Mouse (Mus musculus) MEL (cell line): ENCODE measurements around the gene Glrp1. TPM values are rescaled to one million over a fixed set of nuclear protein-coding genes. Genes with fewer than 3 reads are reported as not detected.

Experiments
- DNase-seq: peaks from one replicate; pipeline ENCODE4 v3.0.0; 2011; ENCODE audit warnings: low read depth, low spot score
- H3K27ac ChIP-seq: 2 replicates; pipeline ENCODE4 v1.5.1; 2012; ENCODE audit warnings: low read depth, mild to moderate bottlenecking, control low read depth, low read length, moderate library complexity; ENCODE audit not compliant: control insufficient read depth
- H3K27me3 ChIP-seq, 2 experiments: fragments of 150-350 bp in 1 of 2; sonication (generic) in 1 of 2; 2 replicates each; pipeline ENCODE4 v1.6.1; 2012; ENCODE audit warnings: low read length in 2 of 2, mild to moderate bottlenecking in 2 of 2, improper control_type of control experiment in 1 of 2, moderate library complexity in 1 of 2; ENCODE audit not compliant: insufficient read depth in 2 of 2, control insufficient read depth in 1 of 2
- H3K36me3 ChIP-seq, 2 experiments: 2 replicates each; pipeline ENCODE4 v1.6.1; 2012 to 2014; ENCODE audit warnings: low read length in 2 of 2, improper control_type of control experiment in 1 of 2, inconsistent platforms in 1 of 2, mild to moderate bottlenecking in 1 of 2; ENCODE audit not compliant: insufficient read depth in 2 of 2, control insufficient read depth in 1 of 2
- H3K4me1 ChIP-seq, 2 experiments: fragments of 150-350 bp in 1 of 2; sonication (generic) in 1 of 2; 2 replicates each; pipeline ENCODE4 v1.6.1; 2012; ENCODE audit warnings: low read length in 2 of 2, improper control_type of control experiment in 1 of 2, mild to moderate bottlenecking in 1 of 2; ENCODE audit not compliant: insufficient read depth in 2 of 2, control insufficient read depth in 1 of 2
- H3K4me3 ChIP-seq, 2 experiments: fragments of 150-350 bp in 1 of 2; sonication (generic) in 1 of 2; 2 replicates each; pipeline ENCODE4 v1.5.1; 2012; ENCODE audit warnings: low read depth in 2 of 2, low read length in 2 of 2, mild to moderate bottlenecking in 2 of 2, moderate library complexity in 2 of 2, control low read depth in 1 of 2, improper control_type of control experiment in 1 of 2; ENCODE audit not compliant: control insufficient read depth in 1 of 2, insufficient read depth in 1 of 2
- H3K79me2 ChIP-seq: 2 replicates; pipeline ENCODE4 v1.6.1; 2012; ENCODE audit warnings: mild to moderate bottlenecking, low read length, moderate library complexity; ENCODE audit not compliant: control insufficient read depth, poor library complexity, insufficient read depth
- H3K9ac ChIP-seq: 2 replicates; pipeline ENCODE4 v1.6.1; 2012; ENCODE audit warnings: low read depth, mild to moderate bottlenecking, control low read depth, low read length, moderate library complexity; ENCODE audit not compliant: control insufficient read depth, poor library complexity, severe bottlenecking
- H3K9me3 ChIP-seq: fragments of 150-350 bp; sonication (generic); replicated peaks from 2 replicates; pipeline ENCODE4 v1.6.1; 2012; ENCODE audit warnings: mild to moderate bottlenecking, low read length, improper control_type of control experiment, moderate library complexity; ENCODE audit not compliant: insufficient read depth
- BHLHE40 ChIP-seq: IDR thresholded peaks from 2 replicates; pipeline ENCODE4 v1.6.1; 2012; ENCODE audit warnings: low read depth, mild to moderate bottlenecking, inconsistent platforms, low read length, improper control_type of control experiment, borderline replicate concordance
- CHD1 ChIP-seq: IDR thresholded peaks from 2 replicates; pipeline ENCODE4 v1.6.1; 2012; ENCODE audit warnings: low read depth, mild to moderate bottlenecking, inconsistent platforms, low read length, improper control_type of control experiment
- CHD2 ChIP-seq: IDR thresholded peaks from 2 replicates; pipeline ENCODE4 v1.6.1; 2011; ENCODE audit warnings: low read length, improper control_type of control experiment
- CTCF ChIP-seq, 3 experiments: IDR thresholded peaks in 2 of 3; conservative IDR thresholded peaks in 1 of 3; 2 replicates each; pipeline ENCODE4 v1.5.1; 2011 to 2012; ENCODE audit warnings: low read length in 3 of 3, low read depth in 2 of 3, mild to moderate bottlenecking in 2 of 3, improper control_type of control experiment in 1 of 3, inconsistent platforms in 1 of 3, mixed read lengths in 1 of 3, moderate library complexity in 1 of 3; ENCODE audit not compliant: control insufficient read depth in 1 of 3, insufficient read depth in 1 of 3, poor library complexity in 1 of 3, severe bottlenecking in 1 of 3
- E2F4 ChIP-seq: IDR thresholded peaks from 2 replicates; pipeline ENCODE4 v1.6.1; 2011; ENCODE audit warnings: low read depth, low read length, improper control_type of control experiment, borderline replicate concordance
- ELF1 ChIP-seq: IDR thresholded peaks from 2 replicates; pipeline ENCODE4 v1.6.1; 2014; ENCODE audit warnings: low read depth, mild to moderate bottlenecking, inconsistent platforms, low read length, improper control_type of control experiment, moderate library complexity
- EP300 ChIP-seq, 2 experiments: IDR thresholded peaks; 2 replicates each; pipeline ENCODE4 v1.6.1; 2011; ENCODE audit warnings: improper control_type of control experiment in 2 of 2, low read length in 2 of 2, low read depth in 1 of 2, mild to moderate bottlenecking in 1 of 2
- ETS1 ChIP-seq: IDR thresholded peaks from 2 replicates; pipeline ENCODE4 v1.6.1; 2012; ENCODE audit warnings: low read depth, mild to moderate bottlenecking, inconsistent platforms, low read length, improper control_type of control experiment, moderate library complexity
- GATA1 ChIP-seq: IDR thresholded peaks from 2 replicates; pipeline ENCODE4 v1.6.1; 2011; ENCODE audit warnings: low read depth, low read length, improper control_type of control experiment
- JUND ChIP-seq: IDR thresholded peaks from 2 replicates; pipeline ENCODE4 v1.6.1; 2011; ENCODE audit warnings: low read depth, mild to moderate bottlenecking, improper control_type of control experiment, low read length
- KAT2A ChIP-seq: conservative IDR thresholded peaks from 2 replicates; pipeline ENCODE4 v1.6.1; 2012; ENCODE audit warnings: low read depth, low read length, improper control_type of control experiment, inconsistent platforms
- MAFK ChIP-seq: IDR thresholded peaks from 2 replicates; pipeline ENCODE4 v1.6.1; 2011; ENCODE audit warnings: low read depth, mild to moderate bottlenecking, low read length, improper control_type of control experiment, borderline replicate concordance
- MAX ChIP-seq: IDR thresholded peaks from 2 replicates; pipeline ENCODE4 v1.6.1; 2011; ENCODE audit warnings: low read length, improper control_type of control experiment
- MAZ ChIP-seq: IDR thresholded peaks from 2 replicates; pipeline ENCODE4 v1.6.1; 2012; ENCODE audit warnings: low read depth, mild to moderate bottlenecking, inconsistent platforms, low read length, improper control_type of control experiment
- MEF2A ChIP-seq: IDR thresholded peaks from 2 replicates; pipeline ENCODE4 v1.6.1; 2014; ENCODE audit warnings: low read depth, mild to moderate bottlenecking, inconsistent platforms, low read length, improper control_type of control experiment; ENCODE audit not compliant: poor library complexity, insufficient replicate concordance, severe bottlenecking; ENCODE audit errors: extremely low read depth
- MXI1 ChIP-seq: IDR thresholded peaks from 2 replicates; pipeline ENCODE4 v1.6.1; 2011; ENCODE audit warnings: mild to moderate bottlenecking, low read depth, low read length, improper control_type of control experiment
- MYB ChIP-seq: IDR thresholded peaks from 2 replicates; pipeline ENCODE4 v1.6.1; 2011; ENCODE audit warnings: mild to moderate bottlenecking, low read depth, low read length, improper control_type of control experiment
- MYC ChIP-seq: IDR thresholded peaks from 2 replicates; pipeline ENCODE4 v1.6.1; 2011; ENCODE audit warnings: low read depth, mild to moderate bottlenecking, low read length, improper control_type of control experiment, moderate library complexity
- NELFE ChIP-seq: IDR thresholded peaks from 2 replicates; pipeline ENCODE4 v1.6.1; 2011; ENCODE audit warnings: low read depth, low read length, improper control_type of control experiment
- NRF1 ChIP-seq: IDR thresholded peaks from 2 replicates; pipeline ENCODE4 v1.6.1; 2014; ENCODE audit warnings: low read depth, mild to moderate bottlenecking, inconsistent platforms, low read length, improper control_type of control experiment, moderate library complexity; ENCODE audit not compliant: poor library complexity, insufficient read depth, severe bottlenecking
- POLR2A ChIP-seq, 2 experiments: IDR thresholded peaks; 2 replicates each; pipeline ENCODE4 v1.6.1; 2011 to 2012; ENCODE audit warnings: low read length in 2 of 2, mild to moderate bottlenecking in 2 of 2, control low read depth in 1 of 2, improper control_type of control experiment in 1 of 2, low read depth in 1 of 2, moderate library complexity in 1 of 2; ENCODE audit not compliant: control insufficient read depth in 1 of 2, insufficient read depth in 1 of 2, poor library complexity in 1 of 2
- POLR2AphosphoS2 ChIP-seq: IDR thresholded peaks from 2 replicates; pipeline ENCODE4 v1.6.1; 2011; ENCODE audit warnings: low read length, improper control_type of control experiment
- POLR2AphosphoS5 ChIP-seq: IDR thresholded peaks from 2 replicates; pipeline ENCODE4 v1.6.1; 2012; ENCODE audit warnings: low read depth, borderline replicate concordance, mild to moderate bottlenecking, inconsistent platforms, low read length, moderate library complexity, mixed read lengths
- RAD21 ChIP-seq: IDR thresholded peaks from 2 replicates; pipeline ENCODE4 v1.6.1; 2011; ENCODE audit warnings: mild to moderate bottlenecking, low read depth, low read length, improper control_type of control experiment
- RCOR1 ChIP-seq: IDR thresholded peaks from 2 replicates; pipeline ENCODE4 v1.6.1; 2012; ENCODE audit warnings: low read depth, mild to moderate bottlenecking, inconsistent platforms, low read length, improper control_type of control experiment
- SIN3A ChIP-seq: IDR thresholded peaks from 2 replicates; pipeline ENCODE4 v1.6.1; 2012; ENCODE audit warnings: low read length, improper control_type of control experiment, inconsistent platforms
- SMC3 ChIP-seq: IDR thresholded peaks from 2 replicates; pipeline ENCODE4 v1.6.1; 2011; ENCODE audit warnings: low read depth, low read length, improper control_type of control experiment
- TAL1 ChIP-seq: IDR thresholded peaks from 2 replicates; pipeline ENCODE4 v1.6.1; 2012; ENCODE audit warnings: mild to moderate bottlenecking, inconsistent platforms, low read length, moderate library complexity, mixed read lengths
- TBP ChIP-seq: IDR thresholded peaks from 2 replicates; pipeline ENCODE4 v1.8.0; 2011; ENCODE audit warnings: low read depth, low read length, improper control_type of control experiment
- TCF12 ChIP-seq: IDR thresholded peaks from 2 replicates; pipeline ENCODE4 v1.6.1; 2014; ENCODE audit warnings: low read depth, mild to moderate bottlenecking, inconsistent platforms, low read length, improper control_type of control experiment, moderate library complexity
- UBTF ChIP-seq: IDR thresholded peaks from 2 replicates; pipeline ENCODE4 v1.6.1; 2012; ENCODE audit warnings: low read depth, mild to moderate bottlenecking, inconsistent platforms, low read length, improper control_type of control experiment, moderate library complexity, borderline replicate concordance; ENCODE audit not compliant: insufficient read depth
- USF1 ChIP-seq: IDR thresholded peaks from 2 replicates; pipeline ENCODE4 v1.6.1; 2014; ENCODE audit warnings: low read depth, mild to moderate bottlenecking, inconsistent platforms, low read length, improper control_type of control experiment, moderate library complexity
- USF2 ChIP-seq, 2 experiments: IDR thresholded peaks; 2 replicates each; pipeline ENCODE4 v1.6.1; 2011 to 2012; ENCODE audit warnings: improper control_type of control experiment in 2 of 2, low read length in 2 of 2, borderline replicate concordance in 1 of 2, inconsistent platforms in 1 of 2, low read depth in 1 of 2, mild to moderate bottlenecking in 1 of 2; ENCODE audit not compliant: insufficient read depth in 1 of 2
- ZKSCAN1 ChIP-seq: IDR thresholded peaks from 2 replicates; pipeline ENCODE4 v1.6.1; 2012; ENCODE audit warnings: low read depth, mild to moderate bottlenecking, inconsistent platforms, low read length, improper control_type of control experiment, moderate library complexity
- ZMIZ1 ChIP-seq: IDR thresholded peaks from 2 replicates; pipeline ENCODE4 v1.6.1; 2012; ENCODE audit warnings: low read depth, mild to moderate bottlenecking, inconsistent platforms, low read length, improper control_type of control experiment, moderate library complexity
- ZNF384 ChIP-seq: IDR thresholded peaks from 2 replicates; pipeline ENCODE4 v1.6.1; 2012; ENCODE audit warnings: low read depth, mild to moderate bottlenecking, inconsistent platforms, low read length, improper control_type of control experiment
- polyA plus RNA-seq, 2 experiments: library from polyadenylated mRNA; stranded (reverse) in 1 of 2; unstranded in 1 of 2; fragments of >175 nt in 1 of 2; fragments of >200 nt in 1 of 2; gene quantifications; 2 replicates each; pipeline versions ENCODE4 v1.2.1 to v1.2.4; 2012; ENCODE audit warnings: low replicate concordance in 2 of 2, low read depth in 1 of 2; ENCODE audit not compliant: insufficient read length in 2 of 2, insufficient read depth in 1 of 2, missing spikeins in 1 of 2
- total RNA-seq: library from RNA; depleted of rRNA; stranded (reverse); fragments of 300-350 nt; gene quantifications from 2 replicates; pipeline ENCODE4 v1.2.3, GENCODE M21; 2012

Gene Glrp1
- total and polyA plus RNA-seq, 3 experiments: not detected

DNA sequence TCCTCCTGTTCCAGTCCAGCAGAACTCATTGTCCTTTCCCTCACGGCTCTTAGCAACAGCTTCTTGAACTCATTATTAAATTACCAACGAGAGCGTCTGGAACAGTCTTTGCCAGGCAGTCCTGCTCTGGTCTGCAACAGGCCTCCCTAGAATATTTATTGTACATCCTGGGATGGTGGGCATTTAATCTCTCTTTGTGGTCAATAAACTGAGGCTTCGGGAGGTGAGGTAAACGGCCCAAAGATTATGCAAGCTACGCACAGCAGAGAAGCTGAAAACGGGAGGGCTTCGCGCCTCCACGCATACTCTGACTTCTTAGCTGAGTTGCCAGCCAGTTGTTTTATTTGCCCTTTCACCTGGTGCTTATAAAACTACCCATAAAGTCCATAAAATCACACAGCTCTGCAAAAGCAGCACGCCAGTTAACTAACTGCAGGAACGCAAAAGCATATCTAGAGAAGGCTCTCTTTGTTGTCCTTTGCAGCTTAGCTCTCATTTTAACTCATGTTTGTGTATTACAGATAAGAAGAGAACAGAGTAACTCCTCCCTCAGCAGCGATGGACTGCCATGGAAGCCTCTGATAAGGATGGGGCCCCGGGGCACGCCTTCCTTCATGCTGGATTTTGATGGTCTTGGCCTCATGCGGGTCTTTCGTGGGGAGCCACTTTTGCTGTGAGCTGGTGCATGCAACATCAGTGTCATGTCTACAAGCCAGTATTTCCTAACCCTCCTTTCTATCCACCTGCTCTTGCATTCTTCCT lies 18.1 kb downstream of the Glrp1 start:
- Histone ChIP-seq H3K27ac (peak overlapping the region; percentile 73), H3K4me1 (peaks cover 3 to 23% of the 10 kb centered on the region in 2 experiments; a peak in 3 of 4 replicates), H3K9me3 (no peaks in the 10 kb centered on the region), H3K36me3 (peaks cover 0 to 12% of the 10 kb centered on the region in 2 experiments; a peak in 2 of 4 replicates), H3K4me3 (peak overlapping the region; percentile 1 to 36), H3K27me3 (no peaks in the 10 kb centered on the region), H3K9ac (peak overlapping the region; percentile 45), H3K79me2 (no peaks in the 10 kb centered on the region)
- peak; percentile 84 for DNase-seq
- TF ChIP-seq JUND: no peak
- TF ChIP-seq POLR2AphosphoS5: no peak
- no peak; the same call in 1 of the 2 replicates for TF ChIP-seq MXI1
- TF ChIP-seq NRF1: no peak
- TF ChIP-seq BHLHE40: no peak; the same call in 1 of the 2 replicates
- peak; percentile 63 for TF ChIP-seq RCOR1
- TF ChIP-seq RAD21: no peak
- 0 out of 2 replicates have a peak, but pooled peaks have one; percentile 30 for TF ChIP-seq TBP
- no peak for TF ChIP-seq CHD2
- no peak for TF ChIP-seq MAZ
- TF ChIP-seq MEF2A: no peak
- no peak for TF ChIP-seq MYC
- TF ChIP-seq MAX: peak; percentile 43; the same call in 1 of the 2 replicates
- no peak for TF ChIP-seq MAFK
- no peak for TF ChIP-seq CTCF (IDR thresholded peaks at IDR 0.05 in 2 of 3, conservative IDR thresholded peaks at IDR 0.05 in 1 of 3; ENCODE audit: control insufficient read depth in 1 of 3, insufficient read depth in 1 of 3, low read depth in 2 of 3, low read length in 3 of 3, poor library complexity in 1 of 3, severe bottlenecking in 1 of 3)
- no peak for TF ChIP-seq UBTF
- no peak for TF ChIP-seq USF1
- TF ChIP-seq ELF1: no peak
- no peak for TF ChIP-seq ZMIZ1
- 0 out of 4 replicates have a peak, but pooled peaks of 1 of the 2 experiments have one; percentile 15 for TF ChIP-seq POLR2A (IDR thresholded peaks at IDR 0.05; ENCODE audit: control insufficient read depth in 1 of 2, insufficient read depth in 1 of 2, low read depth in 1 of 2, low read length in 2 of 2, poor library complexity in 1 of 2)
- TF ChIP-seq SIN3A: peak; percentile 76
- TF ChIP-seq GATA1: peak; percentile 92
- TF ChIP-seq E2F4: no peak
- TF ChIP-seq ETS1: peak; percentile 65; the same call in 1 of the 2 replicates
- no peak for TF ChIP-seq KAT2A
- peak; percentile 83 to 88 for TF ChIP-seq EP300 (IDR thresholded peaks at IDR 0.05; ENCODE audit: low read depth in 1 of 2, low read length in 2 of 2)
- no peak for TF ChIP-seq USF2 (IDR thresholded peaks at IDR 0.05; ENCODE audit: borderline replicate concordance in 1 of 2, insufficient read depth in 1 of 2, low read depth in 1 of 2, low read length in 2 of 2)
- no peak for TF ChIP-seq SMC3
- no peak; the same call in 1 of the 2 replicates for TF ChIP-seq NELFE
- peak; percentile 75 for TF ChIP-seq TAL1
- TF ChIP-seq MYB: peak; percentile 29; the same call in 1 of the 2 replicates
- no peak for TF ChIP-seq POLR2AphosphoS2
- peak; percentile 84 for TF ChIP-seq TCF12
- no peak for TF ChIP-seq ZKSCAN1
- TF ChIP-seq CHD1: no peak
- TF ChIP-seq ZNF384: no peak
